Mouse (Mus musculus) T-helper 17 cell (primary cell): ENCODE measurements at regions not wholly inside any gene's neighbourhood (a gene's known extent, or its start where the extent isn't known, plus 50 kb on each side); places are given as distances from the start of the nearest gene placed in this dataset.

Experiments used
- in situ Hi-C, 2 experiments: fragments of 300-600 bp; cut with MboI, MseI; formaldehyde crosslinking; loops; 1 replicate in 1 of 2; 2 replicates in 1 of 2; pipeline ENCODE4 v1.15.1; 2025; ENCODE audit warnings: high pct_unique_total_duplicates in 2 of 2

DNA sequence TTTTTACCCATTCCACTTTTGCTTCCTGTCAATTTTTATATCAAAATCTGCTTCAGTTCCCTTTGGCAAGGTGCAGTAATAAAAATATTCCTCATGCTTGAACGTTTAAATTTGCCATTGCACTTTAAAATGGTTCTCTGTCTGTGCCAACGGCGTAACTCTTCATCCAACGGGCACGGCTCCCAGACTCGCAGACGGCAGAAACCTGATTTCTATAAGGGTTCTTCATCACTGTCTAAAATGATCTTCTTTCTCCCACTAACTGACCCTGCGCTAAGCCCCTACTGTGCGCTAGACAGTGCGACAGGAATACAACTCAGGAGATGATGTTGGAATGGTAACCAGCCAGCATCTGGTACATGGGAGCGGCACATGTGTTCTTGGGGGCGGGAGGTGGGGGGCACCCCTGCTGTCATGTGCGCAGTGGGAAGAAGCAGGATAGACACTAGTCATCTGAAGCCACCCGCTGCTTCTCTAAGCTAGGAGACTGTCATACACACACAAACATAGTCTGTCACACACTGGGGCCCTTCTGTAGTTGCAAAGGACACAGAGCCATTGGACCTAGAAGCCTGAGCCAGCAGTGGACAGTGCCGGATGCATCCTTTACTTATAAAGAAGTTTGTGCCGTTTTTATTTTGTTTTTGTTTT lies 197.8 kb downstream of the Rpap3 start:
- in situ Hi-C loops = no loop called here

DNA sequence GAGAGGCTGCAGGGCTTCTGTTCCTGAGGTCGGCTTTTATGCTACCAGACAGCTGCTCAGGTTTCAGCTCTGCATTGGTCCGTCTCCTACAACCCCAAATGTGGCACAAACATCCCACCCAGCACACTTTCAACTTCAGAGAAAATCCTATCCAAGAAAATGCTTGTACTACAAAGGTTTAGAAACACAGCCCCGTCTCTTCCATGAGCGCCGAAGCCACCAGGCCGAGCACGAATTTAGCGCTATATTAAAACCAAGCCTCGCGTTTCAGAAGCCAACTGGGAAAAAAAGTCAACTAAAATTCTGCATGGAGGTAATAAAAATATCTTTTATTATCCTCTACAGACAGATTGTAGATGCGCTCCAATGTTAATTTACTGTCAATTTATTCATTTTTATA lies 198.4 kb downstream of the Rpap3 start:
- in situ Hi-C loops = no loop called here

DNA sequence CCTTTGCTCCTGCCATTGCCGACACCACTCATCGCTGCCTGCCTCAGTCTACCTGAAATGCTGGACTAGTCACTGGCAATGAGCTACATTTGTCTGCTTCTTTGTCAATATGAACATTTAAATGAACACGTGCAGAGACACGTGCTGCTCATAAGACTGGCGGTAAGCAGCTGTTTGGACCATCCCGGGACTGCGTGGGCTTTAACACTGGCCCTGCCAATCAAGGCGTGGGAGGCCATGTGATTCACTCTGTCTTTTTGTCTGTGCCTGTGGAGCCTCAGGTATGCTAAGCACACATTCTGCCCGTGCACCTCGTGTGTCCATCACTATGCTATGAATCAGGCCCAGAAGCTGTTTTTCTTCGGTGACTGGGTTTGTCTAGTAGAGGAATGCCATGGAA lies 199.9 kb downstream of the Rpap3 start:
- in situ Hi-C loops = no loop called here

DNA sequence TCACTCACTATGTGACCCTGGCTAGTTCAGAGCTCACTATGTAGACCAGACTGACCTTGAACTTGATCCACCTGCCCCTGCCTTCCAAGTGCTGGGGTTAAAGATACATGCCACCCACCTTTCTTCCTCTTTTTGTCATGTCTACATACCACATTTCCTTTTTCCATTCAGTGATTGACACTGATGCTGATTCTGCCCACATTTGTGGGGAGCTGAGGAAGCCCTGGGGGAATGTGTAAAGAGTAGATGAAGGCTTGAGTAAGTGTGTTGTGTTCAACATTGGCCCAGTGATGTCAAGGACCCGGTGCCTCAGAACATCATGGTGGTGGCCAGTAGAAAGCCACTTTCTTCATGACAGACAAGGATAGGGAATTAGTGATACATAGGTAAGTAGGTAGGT lies 201.3 kb downstream of the Rpap3 start:
- in situ Hi-C loops = loop anchor here in 1 of 2 experiments (5.0 kb wide), 1 partner anchor 43 kb away; no protein-coding TSS in a partner anchor

DNA sequence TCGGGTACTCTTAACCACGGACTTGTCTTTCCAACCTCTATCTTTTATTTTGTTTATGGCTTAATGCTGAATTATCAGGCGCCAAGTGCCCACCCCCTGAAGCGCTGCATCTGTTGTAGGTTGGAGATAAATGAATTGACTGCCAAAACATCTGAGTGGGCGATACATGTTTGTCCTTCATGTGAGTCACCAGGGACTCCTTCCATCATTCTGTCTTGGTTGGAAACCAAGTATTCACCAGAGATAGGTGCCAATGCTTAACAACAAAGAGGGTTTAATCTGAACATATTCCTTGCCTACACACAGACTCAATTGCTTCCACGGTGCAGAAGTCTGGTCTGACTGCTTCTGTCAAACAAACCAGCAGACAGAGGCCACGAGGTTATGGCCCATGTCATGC lies 203.6 kb downstream of the Rpap3 start:
- in situ Hi-C loops = loop anchor here in 1 of 2 experiments (5.0 kb wide), 1 partner anchor 45 kb away; no protein-coding TSS in a partner anchor

DNA sequence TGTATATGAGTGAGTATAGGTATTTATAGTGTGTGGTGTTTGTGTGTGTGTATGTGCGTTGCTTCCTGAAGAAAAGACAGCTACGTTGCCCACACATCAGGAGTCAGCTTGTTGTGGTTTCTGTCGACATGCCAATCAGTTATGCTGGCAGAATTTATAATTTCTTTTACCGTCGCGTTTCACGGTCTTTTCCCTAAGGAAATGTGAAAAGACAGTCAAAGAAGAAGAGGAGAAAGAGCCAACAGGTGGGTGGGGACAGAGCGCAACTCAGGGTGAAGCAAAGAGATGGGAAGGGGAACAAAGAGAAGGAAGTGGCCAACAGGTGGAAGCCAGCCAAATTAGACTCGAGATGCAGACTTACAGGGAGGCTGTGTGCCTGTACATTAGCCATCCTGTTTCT lies 204.2 kb downstream of the Rpap3 start:
- in situ Hi-C loops = loop anchor here in 1 of 2 experiments (5.0 kb wide), 1 partner anchor 46 kb away; no protein-coding TSS in a partner anchor

DNA sequence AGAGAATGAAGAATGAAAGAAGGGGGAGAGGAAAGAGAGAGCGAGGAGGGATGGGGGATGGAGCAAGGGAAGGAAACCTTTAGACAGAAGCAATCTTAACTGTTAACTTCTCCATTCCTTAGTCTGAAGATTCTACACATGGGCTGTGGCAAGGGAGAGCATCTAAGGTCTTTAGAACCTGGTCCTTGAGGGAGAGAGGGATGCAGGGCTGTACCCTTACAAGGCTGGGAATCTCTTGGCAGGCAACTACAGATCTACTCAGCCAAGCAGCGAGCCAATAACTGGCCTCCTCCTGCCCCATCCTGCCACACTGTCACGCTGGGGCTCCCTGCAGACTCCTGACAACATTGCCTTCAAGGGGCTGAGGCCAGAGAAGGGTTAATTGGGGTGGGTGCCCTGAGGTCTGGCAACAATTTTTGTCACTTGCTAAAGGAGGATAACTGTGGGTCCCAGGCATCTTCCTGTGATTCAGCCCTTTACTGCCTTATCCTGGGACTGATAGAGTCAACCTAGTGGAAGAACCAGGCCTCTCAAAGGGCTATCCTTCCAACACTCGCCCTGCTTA lies 205.7 kb downstream of the Rpap3 start:
- in situ Hi-C loops = loop anchor here in 1 of 2 experiments (5.0 kb wide), 1 partner anchor 47 kb away; no protein-coding TSS in a partner anchor

DNA sequence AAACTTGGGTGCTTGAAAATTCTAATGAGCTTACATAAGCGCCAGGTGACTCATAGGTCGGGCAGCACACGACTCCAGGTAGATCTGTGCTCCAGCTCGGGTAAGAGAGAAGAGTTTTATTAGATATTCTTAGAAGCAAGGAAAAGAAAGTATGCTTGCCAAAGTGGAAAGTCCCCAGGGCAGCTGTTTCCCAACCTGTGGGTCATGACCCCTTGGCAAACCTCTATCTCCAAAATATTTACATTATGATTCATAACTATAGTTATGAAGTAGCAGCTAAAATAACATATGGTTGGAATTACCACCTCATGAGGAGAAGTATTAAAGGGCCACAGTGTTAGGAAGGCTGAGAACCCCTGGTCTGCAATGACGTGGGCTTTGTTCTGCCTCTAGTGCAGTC lies 206.4 kb downstream of the Rpap3 start:
- in situ Hi-C loops = no loop called here

DNA sequence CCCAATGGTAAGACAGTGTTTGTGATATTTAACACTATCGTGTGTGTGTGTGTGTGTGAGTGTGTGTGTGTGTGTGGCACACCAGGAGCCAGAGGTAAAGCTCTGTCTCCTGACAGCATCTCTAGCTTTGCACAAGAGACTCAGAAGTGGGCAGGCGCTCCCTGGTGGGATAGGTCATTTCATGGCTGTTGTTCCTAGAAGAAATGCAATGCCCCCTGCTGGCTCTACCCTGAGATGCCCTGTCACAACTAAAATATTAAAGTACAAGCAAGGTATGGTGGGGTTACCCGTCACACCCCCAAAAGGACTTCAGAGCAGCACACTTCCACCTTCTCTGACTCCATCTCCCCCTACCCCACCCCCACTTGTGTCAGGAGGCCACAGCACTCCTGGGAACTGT lies 207.2 kb downstream of the Rpap3 start:
- in situ Hi-C loops = no loop called here

DNA sequence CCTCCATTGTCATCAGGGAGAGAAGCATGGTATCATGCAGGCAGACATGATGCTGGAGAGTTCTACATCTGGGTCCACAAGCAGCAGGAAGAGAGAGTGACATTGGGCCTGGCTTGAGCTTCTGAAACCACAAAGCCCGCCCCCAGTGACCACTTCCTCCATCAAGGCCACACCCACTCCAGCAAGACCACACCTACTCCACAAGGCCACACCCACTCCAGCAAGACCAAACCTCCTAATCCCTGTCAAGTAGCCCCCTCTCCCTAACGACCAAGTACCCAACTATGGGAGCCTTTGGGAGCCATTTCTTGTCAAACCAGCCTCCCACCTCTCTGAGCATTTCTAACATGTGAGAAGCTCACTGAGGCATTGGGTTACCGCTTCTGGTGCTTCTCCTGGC lies 209.6 kb downstream of the Rpap3 start:
- in situ Hi-C loops = no loop called here

DNA sequence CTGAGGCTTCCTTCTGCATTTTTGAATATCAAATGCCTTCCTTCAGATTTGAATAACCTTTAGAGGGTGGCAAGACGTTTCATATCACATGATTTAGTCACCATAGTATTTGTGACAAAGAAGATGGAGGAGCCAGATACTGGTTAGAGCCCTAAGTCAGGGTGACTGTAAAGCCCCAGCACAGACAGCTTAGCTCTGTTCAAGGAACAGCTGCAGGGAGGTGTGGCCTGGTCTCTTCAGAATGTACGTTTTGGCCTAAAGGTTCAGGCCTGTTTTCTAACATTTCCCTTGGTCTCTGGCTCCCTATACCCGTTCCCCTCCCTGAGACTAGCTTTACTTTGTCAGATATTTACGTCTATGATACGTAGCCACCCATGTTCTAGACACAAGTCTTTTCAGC lies 212.3 kb downstream of the Rpap3 start:
- in situ Hi-C loops = no loop called here

DNA sequence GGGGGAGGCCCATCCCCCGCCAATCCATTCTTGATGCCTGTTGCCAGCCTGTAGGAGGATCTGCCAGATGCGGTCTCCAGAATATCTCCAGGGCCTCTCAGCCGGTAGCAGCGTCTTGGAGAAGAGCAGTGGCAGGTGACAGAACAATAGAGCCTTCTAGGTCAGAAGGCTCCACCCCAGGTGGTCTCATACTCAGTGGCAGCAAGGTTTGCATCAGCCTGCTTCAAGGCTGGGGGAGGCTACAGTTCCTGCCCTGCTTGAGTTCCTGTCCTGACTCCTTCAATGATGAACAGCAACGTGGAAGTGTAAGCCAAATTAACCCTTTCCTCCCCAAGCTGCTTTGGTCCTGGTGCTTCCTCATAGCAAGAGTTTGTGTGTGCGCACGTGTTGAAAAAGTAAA lies 213.8 kb downstream of the Rpap3 start:
- in situ Hi-C loops = no loop called here

DNA sequence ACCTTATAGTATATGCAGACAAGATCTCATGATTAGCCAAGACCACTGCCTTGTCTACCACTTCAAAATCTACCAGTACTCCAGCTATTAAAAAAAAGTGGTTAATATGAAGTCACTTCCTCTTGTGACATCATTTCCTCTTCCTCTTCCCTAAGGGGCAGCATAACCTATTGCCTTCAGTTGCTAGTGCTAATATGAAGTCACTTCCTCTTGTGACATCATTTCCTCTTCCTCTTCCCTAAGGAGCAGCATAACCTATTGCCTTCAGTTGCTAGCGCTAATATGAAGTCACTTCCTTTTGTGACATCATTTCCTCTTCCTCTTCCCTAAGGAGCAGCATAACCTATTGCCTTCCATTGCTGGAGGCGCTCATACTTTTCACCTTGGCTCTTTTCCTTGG lies 218.2 kb downstream of the Rpap3 start:
- in situ Hi-C loops = no loop called here

DNA sequence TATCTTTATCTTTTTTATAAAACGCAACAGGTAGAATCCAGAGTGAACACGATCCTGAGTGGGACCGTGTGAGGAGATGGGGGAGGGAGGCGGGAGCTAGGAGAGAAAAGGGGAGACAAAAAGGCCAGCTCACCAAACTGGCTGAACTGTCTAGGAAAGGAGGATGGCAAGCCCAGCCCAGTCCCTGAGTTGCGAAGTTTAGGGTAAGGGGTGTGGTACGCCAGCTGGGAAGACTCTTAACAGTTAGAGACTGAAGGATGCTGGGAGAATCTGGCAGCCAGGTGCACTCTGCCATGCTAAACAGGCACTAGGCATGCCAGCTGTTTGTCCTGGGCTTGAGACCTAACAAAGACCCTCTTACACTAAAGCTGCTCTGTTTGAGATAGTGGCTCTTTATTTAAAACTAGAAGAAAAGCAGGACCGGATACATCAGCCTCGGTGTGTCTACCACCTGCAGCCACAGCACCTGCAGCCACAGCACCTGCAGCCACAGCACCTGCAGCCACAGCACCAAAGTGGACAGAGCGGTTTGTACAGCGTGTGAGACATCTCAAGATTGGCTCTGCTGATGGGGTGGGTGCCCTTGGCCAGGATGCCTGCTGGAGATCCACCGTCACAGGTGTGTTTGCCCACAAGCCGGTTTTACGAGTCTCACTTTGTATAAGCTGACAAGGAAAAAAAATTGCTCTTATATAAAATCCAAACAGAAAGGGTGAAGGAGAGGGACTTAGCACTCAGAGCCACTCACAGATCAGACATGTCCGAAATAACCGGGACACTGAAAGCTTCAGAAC lies 225.1 kb upstream of the Amigo2 start:
- in situ Hi-C loops = loop anchor here in 1 of 2 experiments (25.0 kb wide), 1 partner anchor 1685 kb away; the partner anchor contains the start of gene Ano6

DNA sequence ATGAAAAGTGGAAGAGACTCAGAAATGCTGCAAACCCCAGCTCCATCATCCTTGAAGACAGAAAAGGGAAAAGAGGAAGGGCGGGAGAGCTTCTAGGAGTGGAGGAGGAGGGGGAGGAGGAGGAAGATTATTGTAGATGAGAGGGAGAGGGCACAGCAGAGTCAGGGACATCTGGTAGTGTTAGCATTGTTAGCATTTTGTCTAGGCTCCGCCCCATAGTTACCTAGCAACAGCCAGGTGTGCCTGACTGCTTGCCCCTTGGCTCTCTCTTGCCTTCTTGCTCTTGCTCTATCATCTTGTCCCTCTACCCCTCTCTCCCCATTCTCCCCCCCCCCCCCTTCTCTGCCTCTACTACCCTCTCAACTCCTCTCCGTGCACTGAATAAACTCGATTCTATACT lies 224.4 kb upstream of the Amigo2 start:
- in situ Hi-C loops = loop anchor here in 1 of 2 experiments (25.0 kb wide), 1 partner anchor 1684 kb away; the partner anchor contains the start of gene Ano6

DNA sequence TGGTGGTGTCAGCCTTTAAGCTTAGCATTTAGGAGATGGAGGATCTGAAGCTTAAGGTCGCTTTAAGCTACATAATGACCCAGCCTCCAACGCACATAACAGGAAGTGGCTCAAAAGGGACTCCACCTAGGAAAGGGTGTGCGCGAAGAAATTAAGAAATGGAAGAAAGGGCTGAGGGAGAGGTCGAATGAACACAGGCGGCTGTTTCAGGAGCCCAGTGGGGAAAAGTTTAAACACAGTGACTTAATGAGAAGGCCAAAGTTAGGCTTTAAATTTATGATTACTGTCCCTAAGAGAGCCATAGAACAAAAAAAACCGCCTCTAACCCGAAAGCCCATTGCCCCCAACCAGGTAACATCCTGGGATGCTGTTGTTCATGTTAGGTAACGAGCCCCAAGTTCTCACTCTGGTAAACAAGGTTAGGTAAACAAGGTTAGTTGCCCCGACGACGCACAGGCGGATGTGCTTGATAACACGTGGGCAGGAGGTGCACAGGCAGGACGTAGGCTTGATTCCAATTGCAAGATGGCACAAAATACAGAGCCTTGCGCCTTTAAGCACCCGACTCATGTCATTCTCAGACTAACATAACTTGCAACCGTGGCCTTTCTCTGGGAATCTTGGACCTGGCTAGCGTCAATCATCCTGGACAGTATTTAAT lies 222.7 kb upstream of the Amigo2 start:
- in situ Hi-C loops = loop anchor here (10.0 to 25.0 kb wide), 6 partner anchors 95 to 1683 kb away; partner anchors contain the start of gene Ano6 (in 1 of the 2)

DNA sequence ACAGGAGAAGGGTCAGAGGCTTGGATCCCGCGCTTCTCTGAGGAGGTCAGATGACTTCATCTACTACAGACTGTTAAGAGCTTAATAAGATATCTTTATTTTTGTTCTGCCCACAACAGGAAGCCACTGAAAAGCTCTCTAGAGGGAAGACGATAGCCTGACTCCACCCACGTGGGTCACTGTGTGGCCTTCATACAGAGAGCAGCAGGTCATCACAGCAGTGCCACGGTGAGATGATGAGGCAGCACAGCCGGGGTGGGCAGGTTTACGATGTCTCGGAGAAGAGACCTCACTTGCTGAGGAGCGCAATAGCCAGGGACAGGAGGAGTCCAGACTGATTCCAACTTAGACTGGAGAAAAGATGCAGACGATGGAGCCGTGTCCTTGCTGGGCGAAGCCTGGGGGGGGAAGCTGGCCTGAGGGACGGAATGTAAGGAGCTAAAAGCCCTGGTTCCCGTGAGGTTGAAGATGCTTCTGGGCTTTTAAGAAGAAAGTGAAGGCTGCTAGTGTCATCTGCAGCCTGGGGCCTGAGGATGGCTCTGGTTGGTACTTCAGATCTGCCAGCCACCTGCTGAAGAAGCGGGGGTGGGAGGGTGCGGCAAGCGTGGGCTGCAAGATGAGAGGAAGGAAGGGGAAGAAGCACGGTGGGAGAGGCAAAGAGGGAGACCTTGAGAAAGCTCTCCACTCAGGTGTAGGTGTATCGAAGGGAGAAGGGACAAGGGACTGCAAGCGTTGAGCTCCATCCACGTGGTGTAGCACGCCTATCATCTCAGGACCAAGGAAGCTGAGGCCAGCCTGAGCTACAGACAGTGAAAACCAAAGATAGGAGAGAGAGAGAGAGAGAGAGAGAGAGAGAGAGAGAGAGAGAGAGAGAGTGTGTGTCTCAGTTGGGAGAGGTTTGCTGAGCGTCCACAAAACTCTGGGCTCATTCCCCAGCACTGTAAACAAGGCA lies 221.9 kb upstream of the Amigo2 start:
- in situ Hi-C loops = loop anchor here (10.0 to 25.0 kb wide), 6 partner anchors 94 to 1682 kb away; partner anchors contain the start of gene Ano6 (in 1 of the 2)

DNA sequence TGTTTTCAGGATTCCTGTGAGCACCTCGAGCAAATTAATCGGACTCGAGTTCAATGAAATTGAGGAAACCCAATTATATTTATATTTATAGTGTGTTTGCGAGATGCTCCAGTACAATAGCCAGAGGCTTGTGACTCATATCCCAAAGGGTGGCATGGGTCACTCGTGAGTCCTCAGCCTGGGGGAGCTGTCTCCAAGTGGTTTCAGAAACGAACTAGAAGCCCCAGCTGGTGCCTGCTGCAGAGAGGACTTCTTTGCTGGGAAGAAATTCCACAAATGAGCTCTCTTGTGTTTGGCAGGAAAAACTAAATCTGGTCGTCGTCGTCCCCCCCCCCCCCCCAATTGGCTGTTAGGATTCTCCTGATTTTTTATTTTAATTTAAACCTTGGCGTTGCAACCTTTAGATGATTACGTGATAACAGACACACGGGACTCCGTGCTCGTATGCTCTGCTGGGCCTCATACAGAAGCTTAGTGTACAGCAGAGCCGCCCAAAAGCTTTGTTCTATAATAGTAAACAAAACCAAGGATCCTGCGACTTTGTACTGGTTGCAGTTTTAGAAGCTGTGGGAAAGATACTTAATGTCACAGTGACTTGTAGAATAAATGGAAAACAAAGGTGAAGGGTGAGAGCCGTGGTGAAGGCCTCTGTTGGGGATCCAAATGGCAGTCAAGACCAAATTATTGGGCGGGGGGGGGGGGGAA lies 220.8 kb upstream of the Amigo2 start:
- in situ Hi-C loops = loop anchor here (10.0 to 25.0 kb wide), 6 partner anchors 93 to 1681 kb away; partner anchors contain the start of gene Ano6 (in 1 of the 2)

DNA sequence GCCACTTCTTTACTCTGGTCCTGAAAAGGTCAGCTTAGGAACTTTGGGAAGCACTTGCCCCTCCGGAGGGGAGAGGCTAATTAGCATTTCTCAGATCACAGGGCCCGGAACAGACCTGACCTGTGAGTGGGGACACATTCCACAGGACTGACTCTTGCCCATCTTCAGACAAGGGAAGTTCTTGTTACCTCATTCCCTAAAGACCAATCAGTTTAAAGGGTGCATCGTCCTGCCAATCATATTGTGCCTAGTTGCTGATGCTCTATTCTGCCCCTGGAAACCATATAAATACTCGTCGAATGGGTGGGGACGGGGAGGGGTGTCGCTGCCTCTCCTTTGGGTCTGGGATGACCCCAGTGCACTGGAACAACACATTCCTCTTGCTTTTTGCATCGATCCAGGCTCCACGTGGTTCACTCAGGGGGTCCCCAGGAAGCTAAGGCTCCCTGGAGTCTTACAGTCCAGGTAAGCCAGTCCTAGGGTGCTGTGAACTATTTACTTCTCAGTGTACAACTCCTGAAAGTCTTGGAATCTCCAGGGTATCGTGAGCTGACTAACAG lies 219.9 kb upstream of the Amigo2 start:
- in situ Hi-C loops = loop anchor here (10.0 to 25.0 kb wide), 6 partner anchors 92 to 1680 kb away; partner anchors contain the start of gene Ano6 (in 1 of the 2)
